Mouse (Mus musculus) olfactory bulb, adult 2 months (tissue): ENCODE results near the gene Lefty1.

Experiments used
- CTCF ChIP-seq: fragments of 200-500 bp; IDR thresholded peaks from 2 replicates; pipeline ENCODE4 v1.5.1; 2012; ENCODE audit warnings: low read depth, mild to moderate bottlenecking, low read length, moderate library complexity; ENCODE audit not compliant: insufficient read depth
- POLR2A ChIP-seq: fragments of 200-500 bp; IDR thresholded peaks from 2 replicates; pipeline ENCODE4 v1.6.1; 2012; ENCODE audit warnings: mild to moderate bottlenecking, low read depth, low read length, moderate library complexity; ENCODE audit not compliant: insufficient read depth

DNA sequence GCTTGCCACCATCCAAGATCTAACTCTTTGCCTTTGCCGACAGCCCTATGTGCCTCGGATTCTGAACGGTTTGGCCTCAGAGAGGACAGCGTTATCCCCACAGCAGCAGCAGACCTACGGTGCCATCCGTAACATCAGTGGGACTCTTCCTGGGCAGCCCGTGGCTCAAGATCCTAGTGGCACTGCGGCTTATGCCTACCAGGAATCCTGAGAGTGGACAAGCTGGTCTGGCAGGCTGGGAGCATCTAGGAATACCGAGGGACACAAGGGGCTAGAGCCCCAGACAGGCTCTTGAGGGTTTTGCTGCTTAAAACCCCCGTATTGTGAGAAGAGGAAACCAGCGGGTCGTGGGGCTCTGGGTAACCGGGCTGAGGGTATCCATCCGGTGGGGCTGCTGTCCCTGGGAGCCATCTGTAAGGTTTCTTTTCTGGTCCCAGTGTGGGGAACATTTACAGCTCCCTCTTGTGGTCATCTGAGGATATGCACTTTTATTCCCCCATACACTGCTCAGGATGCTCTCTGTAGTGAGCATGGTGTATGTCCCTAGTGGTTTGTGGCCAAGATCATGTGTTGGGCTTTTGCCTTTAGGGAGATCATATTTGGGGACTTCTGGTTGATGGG is 39.4 kb downstream of the Lefty1 start:
- TF ChIP-seq POLR2A (no peak), CTCF (0 out of 2 replicates have a peak, but pooled peaks have one; percentile 37)
